Mouse (Mus musculus): ENCODE results near the gene Hoxa6.

The Hoxa6 gene

DNA sequence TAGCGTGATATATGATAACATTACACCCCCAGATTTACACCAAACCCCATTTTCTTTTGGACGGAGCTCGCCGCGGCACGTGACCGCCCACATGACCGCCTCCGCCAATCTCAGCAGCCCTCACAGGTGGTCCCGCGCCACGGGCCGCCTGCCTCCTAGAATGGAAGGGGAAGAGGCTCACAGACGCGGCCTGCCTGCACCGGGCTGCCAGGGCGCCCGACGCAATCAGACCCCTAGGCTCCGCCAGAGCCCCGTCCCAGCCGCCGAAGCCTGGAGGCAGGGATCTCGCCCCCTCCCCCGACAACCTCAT, 8.9 kb upstream of the Hoxa6 start:
- intact Hi-C loops (cut with DNase I) = no loop called here

DNA sequence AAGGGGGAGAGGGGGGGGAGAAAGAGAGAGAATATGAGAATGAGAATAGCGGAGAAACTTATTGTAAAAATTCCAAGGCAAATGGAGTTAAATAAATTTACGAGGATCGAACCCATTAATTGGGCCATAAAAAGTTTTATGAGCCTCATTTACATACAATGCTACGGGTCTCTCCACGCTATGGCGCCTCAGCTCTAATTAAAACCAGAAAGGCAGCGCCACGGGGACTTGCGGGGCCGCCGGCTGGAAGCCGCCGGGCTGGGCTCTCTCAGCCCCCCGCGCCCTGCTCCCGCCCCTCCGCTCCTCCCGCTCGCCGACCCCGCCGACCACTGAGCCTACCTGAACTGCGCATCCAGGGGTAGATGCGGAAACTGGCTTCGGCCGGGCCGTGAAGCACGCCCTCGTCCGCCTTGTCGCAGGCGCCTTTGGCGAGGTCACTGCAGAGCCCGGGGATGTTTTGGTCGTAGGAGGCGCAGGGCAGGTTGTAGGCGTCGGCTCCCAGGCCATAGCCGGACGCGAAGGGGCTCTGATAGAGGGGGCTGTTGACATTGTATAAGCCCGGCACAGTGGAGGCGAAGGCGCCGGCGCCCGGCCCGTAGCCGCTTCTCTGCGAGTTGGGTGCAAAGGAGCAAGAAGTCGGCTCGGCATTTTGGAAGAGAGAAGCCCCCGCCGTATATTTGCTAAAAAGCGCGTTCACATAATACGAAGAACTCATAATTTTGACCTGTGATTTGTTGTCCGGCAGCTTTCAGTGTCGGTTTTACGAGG, 8.4 kb upstream of the Hoxa6 start:
- intact Hi-C loops (cut with DNase I) = no loop called here

DNA sequence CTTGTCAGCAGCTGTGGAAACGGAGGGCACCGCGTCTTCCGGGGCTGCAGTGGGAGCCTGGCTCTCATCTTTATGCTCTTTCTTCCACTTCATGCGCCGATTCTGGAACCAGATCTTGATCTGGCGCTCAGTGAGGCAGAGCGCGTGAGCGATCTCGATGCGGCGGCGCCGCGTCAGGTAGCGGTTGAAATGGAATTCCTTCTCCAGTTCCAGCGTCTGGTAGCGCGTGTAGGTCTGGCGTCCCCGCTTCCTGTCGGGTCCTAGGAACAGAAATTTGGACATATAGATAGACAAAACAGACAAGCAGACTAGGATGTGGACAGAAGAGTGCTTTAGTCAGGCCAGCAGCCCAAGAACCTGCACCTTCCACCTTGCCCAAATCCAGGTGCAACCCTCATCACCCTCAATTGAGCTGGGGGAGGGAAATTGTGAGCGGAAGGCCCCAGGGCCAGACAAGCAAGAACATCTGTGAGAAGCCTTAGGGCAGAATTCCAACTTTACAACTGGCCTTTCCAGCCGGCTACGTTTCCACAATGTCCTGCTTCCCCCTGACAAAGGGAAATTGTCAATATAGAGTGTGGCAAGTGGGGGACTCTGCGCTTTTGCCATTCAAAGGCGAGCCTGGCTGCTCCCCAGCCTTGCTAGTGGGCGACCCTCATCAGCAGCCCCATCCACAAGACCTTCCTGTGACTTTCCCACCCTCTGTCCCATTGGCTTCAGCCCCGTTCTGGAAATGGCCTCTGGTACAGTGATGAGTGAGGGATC, 7.4 kb upstream of the Hoxa6 start:
- intact Hi-C loops (cut with DNase I) = no loop called here

DNA sequence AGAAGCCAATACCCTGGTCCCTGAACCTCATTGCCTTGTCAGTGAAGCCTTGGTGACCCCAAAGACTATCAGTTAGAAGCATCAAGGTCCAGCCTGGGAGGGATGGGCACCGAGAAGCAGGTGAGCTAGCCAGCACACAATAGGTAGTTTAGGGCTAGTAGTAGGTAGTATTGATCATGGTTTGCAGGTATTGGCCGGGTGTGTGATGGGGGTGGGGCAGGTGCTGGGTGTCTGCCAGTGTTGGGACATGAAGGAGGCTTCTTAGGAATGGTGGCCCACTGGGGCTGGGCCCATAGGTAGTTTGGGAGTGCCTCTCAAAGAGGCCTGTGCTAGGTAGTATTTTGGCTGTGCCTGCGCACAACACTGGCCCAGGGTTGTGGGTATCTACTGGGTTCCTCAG, 6.5 kb upstream of the Hoxa6 start:
- intact Hi-C loops (cut with DNase I) = no loop called here

DNA sequence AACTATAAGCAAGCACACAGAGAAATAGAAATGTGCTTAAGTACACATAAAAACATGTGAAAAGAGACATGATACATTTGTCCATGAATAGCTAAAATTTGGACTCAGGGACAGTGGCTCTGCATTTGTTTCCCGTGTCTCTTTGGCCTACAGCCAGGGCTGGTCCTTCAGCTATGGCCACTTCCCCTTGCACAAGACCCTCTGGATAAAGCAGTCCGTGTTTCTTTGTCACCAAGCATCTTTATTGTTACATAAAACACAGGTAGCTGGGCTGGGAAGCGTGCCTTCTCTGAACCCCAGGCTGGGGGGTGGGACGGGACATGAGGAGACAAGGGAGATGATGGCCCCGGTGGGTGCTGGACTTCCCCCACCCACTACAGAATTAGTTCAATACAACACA, 5.7 kb upstream of the Hoxa6 start:
- intact Hi-C loops (cut with DNase I) = no loop called here

DNA sequence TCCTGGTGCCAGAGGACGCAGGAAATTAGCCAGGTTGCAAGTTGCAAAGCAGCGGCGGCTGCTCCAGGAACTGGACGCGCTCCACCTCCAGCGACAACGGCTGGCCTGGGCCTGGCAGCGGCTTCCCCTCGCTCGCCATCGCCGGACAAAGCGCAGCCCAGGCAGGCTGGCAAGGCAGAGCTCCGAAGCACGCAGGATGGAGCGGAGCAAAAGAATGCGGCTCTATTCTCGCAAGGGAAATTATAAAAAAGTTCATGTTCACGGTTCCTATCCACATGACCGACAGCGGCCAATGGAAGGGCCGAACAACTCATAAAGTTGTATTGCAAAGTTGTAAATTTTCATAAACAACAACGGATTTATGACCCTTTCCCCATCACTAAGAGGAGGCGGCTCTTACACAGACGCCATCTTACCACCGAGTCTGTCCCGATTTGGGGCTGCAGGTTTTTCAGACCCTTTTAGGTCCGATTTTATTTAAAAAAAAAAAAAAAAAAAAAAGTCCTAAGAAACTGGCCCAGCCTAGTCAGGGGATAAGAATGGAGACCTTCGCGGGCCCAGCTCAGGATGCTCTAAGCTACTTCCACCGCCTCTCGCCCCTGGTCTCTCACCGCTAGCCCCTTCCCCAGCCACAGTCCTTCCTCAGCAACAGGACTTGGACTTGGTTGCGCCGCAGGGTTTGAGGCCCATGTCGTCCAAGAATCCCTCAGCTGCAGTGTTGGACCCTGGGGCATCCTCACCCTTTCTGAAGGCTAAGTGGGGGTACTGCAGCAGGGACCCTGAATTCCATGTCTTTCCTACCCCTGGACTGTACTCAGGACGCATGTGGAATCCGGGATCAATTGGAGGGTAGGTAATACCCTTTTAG, 4.8 kb upstream of the Hoxa6 start, which contains the start of the genes Hoxa3 and Gm28308:
Hoxa3 (minus strand) TSS at position 218 of the 868 bp plus-strand sequence.
Gm28308 (minus strand) TSS at position 221 of the 868 bp plus-strand sequence.
- intact Hi-C loops (cut with DNase I) = no loop called here

DNA sequence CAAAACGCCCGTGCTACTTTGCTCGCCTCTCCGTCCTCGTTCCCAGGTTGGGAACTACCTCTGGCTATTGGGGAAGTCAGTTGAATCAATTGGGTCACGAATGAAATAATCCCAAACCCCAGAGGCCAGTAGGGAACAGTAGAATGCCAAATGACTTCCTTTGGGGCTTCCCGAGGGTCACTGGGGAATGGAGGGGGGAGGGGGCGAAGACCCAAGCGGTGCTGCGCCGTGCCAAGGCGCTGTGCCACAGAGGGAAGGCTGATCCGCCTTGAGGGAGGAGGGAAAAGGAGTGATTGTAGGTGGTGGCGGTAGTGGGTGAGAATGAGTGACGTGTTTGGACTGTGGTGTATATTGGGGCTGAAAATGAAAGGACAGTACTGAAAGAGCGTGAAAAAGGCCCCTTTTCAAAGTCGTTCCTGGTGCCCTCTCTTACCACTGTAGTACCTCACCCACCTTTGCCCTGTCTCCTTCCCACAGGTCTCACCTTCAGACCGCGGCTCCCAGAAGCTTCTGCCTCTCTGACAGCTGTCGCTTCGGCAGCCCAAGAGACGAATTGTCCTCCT, 4.1 kb upstream of the Hoxa6 start:
- intact Hi-C loops (cut with DNase I) = no loop called here

DNA sequence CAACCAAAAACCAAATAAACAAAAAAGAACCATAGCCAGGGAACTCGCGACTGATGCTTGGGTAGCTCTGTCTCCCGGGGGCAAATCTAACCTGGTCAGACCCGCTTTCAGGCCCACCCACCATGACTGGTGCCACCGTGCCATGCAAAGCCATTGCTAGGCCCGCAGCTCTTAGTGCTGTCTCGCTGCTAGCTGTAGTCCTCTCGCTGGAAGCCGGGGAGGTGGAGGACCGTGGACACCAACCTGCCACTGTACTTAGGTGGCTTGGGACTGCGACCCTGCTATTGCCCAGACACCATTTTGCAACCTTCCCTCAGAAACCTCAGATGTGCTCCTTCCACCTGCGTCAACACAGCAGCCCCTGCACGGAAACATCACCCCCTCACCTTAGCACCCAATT, 3.4 kb upstream of the Hoxa6 start:
- intact Hi-C loops (cut with DNase I) = no loop called here

DNA sequence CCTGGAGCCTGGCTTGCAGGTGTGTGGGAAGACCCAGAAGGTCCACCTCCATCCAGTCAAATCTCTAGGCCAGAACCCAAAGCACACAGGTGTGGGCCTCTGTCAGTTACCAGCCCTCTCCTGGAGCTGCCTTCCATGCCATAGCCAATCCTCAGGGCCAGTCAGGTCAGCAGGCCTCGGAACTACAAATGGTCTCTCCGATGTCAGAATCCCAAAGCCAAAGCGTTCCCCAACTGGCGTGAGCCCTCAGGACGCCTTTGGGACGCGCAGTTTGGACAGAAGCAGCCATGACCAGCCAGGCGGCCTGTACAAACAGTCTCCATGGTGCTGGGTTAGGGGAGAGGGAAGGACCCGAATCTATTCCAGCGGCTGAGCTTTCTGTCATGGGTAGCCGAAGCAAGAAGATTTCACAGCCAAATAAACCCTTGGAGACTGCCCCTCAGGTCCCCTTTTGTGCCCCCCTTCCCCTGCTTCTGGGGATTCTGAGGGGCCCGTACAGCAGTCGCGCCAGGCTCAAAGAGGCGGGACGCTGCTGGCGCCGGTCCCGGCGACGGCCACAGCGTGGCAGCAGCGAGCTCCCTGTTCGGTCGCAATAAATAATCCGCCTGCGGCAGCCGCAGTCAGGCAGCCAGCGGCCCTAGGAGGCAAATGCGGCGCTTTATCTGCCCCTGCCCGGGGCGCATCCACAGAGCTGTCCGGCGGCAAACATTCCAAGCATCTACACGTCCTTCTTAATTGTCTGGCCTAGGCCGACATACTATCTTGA, 2.8 kb upstream of the Hoxa6 start:
- intact Hi-C loops (cut with DNase I) = no loop called here

DNA sequence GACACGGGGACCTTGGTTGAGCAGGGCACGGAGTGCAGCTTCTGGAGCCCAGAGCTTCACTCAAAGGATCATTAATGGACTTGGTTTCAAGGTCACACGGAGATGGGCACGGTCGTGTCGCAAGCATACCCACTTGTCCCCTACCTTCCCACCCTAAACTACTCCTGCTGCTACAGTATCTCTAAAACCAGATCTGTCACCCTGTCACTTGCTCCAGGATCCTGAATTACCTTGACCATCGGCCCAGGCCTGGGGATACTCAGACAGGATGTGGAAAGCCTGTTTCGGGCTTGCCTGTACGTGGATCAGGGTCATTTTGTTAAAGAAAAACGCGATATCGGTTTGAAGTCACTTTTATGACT, 1.1 kb upstream of the Hoxa6 start:
- intact Hi-C loops (cut with DNase I) = no loop called here

DNA sequence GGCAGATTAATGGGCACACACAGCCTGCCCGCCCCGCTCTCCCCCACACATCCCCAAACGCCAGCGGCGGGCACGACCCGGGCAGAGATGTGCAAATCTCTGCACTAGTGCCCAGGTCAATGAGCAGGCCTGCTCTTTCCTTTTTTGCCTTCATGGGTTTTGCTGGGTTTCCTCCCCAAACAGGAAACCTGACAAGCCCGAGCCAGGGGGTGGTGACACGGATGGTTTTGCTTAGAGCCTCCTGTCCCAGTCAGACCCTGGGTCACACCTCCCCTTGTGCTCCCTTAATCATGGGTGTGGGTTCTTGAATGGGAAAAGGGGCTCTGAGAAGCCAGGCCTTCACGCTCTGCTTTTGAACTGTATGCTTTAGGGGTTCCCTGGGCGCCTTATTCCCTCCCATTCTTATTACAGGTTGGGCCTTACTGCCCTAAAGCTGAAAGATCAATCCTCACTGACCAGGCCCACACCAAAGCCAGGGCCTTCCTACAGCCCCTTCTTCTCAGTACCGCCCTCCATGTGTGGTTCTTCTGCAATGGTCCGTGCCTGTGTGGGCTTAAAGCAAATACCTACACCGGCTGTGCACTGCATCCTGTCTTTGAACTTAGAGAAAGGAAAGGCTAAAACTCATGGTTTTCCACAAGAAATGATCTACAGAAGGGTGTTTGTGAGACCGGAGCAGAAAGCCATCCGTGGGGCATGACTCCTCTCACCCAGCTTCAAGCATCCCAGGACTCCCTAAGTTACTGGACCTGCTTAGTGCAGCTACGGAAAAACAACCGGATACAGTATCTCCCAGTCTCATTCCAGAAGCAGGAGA, 554 bp upstream of the Hoxa6 start:
- intact Hi-C loops (cut with DNase I) = no loop called here

DNA sequence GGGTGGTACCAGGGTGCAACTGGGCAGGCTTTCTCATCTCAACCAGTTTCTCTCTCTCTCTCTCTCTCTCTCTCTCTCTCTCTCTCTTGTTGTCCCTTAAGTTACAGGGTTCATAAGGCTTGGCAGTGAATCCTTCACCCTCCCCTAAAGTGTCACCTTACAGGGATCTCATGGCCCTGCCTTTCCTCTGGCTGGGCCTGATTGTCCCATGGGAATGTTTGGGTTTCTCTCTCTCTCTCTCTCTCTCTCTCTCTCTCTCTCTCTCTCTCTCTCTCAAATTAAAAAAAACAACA, 892 bp downstream of the Hoxa6 start:
- intact Hi-C loops (cut with DNase I) = no loop called here

DNA sequence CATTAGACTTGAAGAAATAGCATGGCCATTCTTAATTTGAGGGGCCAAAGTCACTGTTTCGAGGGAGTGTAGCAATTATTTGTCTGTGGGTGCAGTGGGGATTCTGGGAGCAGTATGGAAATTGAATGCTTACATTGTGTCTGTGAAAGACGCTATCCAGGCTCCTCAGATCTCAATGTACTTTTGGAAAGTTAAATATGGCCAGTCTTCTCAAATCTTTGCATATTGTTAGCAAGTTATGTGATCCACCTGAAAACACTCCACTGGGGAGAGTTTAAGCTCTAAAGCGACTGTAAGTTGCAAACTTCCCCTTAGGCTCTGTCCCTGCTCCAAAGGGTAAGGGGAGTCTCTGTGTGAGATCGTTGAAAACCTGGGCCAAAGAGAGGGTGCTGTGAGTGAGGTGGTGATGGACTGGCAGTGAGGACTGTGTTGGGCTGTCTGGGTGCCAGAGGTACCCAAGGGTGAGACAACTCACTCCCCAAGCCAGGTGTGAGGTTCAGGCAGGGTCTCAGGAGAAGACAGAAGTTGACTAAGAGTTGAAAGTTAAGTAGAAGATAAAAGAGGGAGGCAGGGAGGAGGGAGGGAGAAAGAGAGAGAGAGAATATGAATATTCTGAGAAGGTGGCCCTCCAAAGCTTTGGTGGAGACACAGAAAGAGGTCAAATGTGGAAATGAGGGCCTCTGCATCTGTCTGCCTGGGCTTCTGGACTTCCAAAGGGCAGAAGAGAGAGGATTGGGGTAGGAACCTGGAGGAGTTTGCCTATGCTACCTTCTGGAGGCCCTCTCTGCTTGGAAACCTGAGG, 1.4 kb downstream of the Hoxa6 start:
- intact Hi-C loops (cut with DNase I) = no loop called here

DNA sequence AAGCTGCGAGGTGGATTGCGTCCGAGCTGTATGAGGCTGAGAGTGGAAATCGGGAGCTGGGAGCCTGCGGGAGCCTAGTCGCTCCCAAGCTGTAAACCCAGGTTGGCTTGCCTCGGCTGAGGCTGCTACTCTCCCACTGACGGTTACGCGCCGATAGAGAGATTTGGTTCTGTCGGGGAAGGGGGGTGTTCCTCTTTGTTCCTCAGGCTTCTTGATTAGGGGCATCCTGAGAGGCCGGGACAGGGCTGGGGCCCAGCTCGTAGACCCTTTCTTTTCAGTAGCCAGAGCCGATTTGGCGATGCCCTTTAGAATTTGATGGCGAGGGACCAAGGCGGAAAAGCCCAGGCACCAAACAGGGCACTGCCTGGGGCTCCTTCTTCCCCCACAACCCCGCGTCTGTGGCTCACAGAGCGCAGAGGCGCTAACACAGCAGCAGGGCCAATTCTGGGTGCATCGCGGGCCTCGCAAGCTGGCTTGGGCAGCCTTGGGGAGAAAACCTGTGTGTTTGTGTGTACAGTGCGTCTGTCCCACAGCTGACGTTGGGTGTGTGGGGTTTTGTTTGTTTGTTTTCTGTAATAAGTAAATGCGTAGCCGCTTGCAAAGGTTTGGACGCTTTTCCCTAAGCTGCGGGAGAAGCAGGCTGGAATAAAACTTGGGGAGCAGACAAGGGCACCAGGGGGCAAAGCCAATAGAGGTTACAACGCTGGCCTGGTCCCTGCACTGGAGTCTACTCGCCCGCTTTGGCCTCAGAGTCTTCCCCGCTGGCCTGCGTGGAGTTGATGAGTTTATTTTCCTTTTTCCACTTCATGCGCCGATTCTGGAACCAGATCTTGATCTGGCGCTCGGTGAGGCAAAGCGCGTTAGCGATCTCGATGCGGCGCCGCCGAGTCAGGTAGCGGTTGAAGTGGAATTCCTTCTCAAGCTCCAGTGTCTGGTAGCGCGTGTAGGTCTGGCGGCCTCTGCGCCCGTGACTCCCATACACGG, 2.6 kb downstream of the Hoxa6 start:
- intact Hi-C loops (cut with DNase I) = no loop called here

DNA sequence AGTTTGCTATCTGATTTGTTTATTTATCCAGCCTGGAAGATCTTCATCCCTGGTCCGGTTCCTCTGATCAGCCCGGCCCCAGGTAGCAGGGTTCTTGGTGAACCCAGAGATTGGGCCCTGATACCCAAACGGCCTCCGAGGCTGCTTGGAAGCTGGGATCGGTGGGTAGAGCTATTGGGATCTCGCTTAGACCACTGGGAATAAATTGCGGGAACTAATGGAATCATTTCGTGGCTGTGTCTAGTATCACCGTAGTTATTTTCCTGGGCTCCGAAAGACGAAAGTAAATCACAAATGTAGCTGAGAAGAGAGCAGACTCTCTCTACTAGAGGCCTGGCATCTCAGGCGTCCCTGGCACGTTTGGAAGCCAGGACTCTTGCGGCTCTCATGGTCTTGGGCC, 3.3 kb downstream of the Hoxa6 start:
- intact Hi-C loops (cut with DNase I) = no loop called here

DNA sequence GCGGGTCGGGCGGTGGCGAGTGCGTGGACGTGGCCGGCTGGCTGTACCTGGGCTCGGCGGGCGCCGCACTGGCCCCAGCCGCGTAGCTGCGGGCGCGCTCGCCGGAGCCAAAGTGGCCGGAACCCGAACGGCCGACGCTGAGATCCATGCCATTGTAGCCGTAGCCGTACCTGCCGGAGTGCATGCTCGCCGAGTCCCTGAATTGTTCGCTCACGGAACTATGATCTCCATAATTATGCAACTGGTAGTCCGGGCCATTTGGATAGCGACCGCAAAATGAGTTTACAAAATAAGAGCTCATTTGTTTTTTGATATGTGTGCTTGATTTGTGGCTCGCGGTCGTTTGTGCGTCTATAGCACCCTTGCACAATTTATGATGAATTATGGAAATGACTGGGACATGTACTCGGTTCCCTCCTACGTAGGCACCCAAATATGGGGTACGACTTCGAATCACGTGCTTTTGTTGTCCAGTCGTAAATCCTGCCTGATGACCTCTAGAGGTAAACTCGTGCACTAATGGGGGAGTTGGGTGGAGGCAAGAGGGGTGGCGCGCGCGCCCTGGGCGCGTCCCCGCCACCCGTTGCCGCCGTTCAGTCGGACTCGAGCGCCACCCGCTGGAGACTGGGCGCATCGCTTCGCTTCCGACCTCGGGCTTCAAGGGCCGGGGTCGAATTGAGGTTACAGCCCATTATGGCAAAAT, 4.3 kb downstream of the Hoxa6 start, which contains the start of gene Hoxa5:
Hoxa5 (minus strand) TSS at position 538 of the 703 bp plus-strand sequence.
- intact Hi-C loops (cut with DNase I) = loop anchor here (5.0 kb wide), 2 partner anchors 42 to 327 kb away; partner anchors contain the start of gene Hoxa2

DNA sequence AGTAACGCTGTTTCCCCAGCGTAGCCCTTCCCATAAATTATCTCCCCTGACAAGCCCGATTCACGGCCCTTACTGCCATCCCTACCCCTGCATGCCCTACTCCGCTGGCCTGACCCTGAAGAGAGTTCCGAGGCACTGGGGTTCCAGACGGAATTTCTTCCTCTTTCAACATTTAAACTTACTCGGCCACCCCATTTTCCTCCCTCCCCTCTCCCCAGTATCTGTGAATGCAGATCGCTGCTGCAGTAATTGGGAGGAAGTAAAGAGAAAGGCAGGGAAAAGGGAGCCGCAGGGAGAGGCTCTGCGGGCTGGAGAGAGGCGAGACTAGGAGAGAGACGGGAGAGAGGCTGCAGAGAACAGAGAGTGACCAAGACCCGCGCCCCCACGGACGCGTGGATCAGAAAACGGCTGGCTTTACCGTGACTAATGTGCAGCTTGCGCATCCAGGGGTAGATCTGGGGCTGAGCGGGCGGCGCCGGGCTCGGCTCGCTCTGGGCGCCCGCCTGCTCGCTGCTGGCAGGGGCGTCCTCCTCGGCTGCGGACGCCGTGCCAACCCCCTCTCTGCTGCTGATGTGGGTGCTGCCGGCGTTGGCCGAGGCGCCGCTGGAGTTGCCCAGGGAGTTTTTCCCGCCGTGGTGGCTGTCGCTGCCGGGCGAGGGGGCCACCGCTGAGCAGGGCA, 5.0 kb downstream of the Hoxa6 start:
- intact Hi-C loops (cut with DNase I) = loop anchor here (2.0 to 5.0 kb wide), 3 partner anchors 41 to 326 kb away; partner anchors contain the start of gene Hoxa2
